Mouse (Mus musculus) testis, adult 2 months (tissue): ENCODE results near the gene Ccdc187.

ENCODE experiments used
- CTCF ChIP-seq: fragments of 200-500 bp; IDR thresholded peaks from 2 replicates; pipeline ENCODE4 v1.5.1; 2012; ENCODE audit warnings: low read depth, mild to moderate bottlenecking, inconsistent platforms, low read length, moderate library complexity; ENCODE audit not compliant: control insufficient read depth, insufficient read depth, insufficient replicate concordance
- POLR2A ChIP-seq: fragments of 200-500 bp; IDR thresholded peaks from 2 replicates; pipeline ENCODE4 v1.6.1; 2012; ENCODE audit warnings: low read depth, mild to moderate bottlenecking, inconsistent platforms, low read length, moderate library complexity; ENCODE audit not compliant: control insufficient read depth

DNA sequence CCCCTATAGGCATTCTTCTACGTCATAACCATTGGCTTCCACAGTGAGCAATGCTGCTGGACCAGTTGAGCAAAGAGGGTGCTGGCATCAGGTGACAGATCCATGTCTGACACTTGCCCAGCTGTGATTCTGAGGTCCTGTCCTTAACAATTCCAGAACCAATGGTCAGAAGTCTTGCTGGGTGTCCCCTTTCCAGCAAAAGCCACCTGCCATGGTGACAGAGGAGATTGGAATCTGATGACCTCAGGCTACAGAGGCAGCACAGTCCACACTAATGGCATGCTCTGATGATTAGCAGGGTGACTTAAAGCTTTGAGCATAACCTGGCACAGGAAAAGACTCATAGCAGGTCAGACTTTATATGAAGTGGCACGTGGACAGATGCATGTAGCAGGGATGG, 11.2 kb upstream of the Ccdc187 start:
- TF ChIP-seq POLR2A (no peak), CTCF (no peak)
